Mouse (Mus musculus): ENCODE data around the gene Egf. TPM values are rescaled to one million over a fixed set of nuclear protein-coding genes. Genes with fewer than 3 reads are reported as not detected.

Egf gene
- 0.40 and 0.60 TPM in 2 replicates for polyA plus RNA-seq (2012; rRNA removed)

DNA sequence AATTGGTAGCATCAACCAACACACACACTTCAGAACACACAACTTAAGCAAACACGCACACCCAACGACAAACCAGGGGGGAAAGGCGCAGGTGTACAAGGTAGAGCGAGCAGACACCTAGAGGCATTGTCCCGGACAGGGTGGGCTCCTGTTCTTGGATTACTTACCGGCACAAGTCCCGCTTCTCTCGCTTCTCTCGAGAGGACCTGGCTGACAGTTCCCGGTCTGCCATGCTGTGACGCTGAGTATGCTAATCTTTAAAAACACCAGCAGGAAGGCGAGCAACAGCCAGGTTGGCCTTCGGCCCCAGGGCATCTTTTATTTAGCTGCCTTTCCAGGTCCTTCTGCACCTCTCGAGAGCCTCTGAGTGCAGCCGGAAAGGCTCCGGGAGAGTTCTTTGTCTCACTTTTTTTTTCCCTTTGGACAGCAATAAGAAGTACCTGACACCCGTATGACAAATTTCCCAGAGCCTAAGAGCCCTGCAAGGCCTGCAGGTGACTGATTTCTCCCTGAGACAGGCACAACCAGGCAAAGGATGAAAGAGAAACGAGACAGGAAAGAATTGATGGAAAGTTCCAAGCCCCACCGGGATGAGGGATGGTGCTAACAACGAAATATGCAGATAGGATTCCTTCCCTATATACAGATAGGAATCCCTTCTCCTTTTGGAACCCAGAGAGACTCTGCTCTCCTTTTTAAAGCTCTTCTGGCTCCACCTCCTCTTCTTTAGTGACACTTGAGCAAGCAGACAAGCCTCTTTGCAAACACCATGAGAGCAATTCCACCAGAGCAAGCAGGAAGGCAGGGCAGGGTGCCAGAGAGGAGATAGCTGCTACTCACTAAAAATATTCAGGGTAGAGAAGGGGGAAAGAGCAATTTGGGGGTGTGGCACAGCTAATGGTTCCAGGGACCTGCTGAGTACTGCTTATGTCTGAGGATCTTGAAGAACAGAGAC, at the start of gene Egf:
TSS of gene Egf (minus strand) at position 667 of the 955 bp plus-strand sequence.

DNA sequence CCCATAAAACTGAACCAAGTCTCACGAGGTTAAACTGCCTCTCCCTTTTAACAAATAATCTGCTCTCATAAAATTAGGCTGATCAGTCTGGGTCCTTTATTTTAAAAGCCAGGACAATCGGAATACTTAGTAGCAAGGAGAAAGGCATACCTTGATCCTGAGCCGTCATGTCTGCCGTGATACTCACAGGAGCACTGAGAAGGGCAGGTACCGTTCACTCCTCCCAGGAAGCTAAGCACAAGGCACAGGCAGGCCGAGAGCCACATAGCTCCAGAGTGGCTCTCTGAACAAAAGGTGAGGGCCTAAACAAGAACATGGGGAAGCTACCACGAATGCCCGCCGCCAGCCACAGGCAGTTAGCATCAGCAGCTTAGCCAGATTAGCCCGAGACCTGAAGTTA, 48.6 kb upstream of the Egf start, which contains the start of gene Lrit3:
TSS of gene Lrit3 (minus strand) at position 266 of the 400 bp plus-strand sequence.

Other genes starting within 250 kb of the Egf start
- gene Elovl6, start 223.0 kb downstream of the Egf start, polyA plus RNA-seq (2012; rRNA removed) = 33.9 and 37.2 TPM in 2 replicates
- gene Lrit3, start 48.7 kb upstream of the Egf start, polyA plus RNA-seq (2012; rRNA removed) = not detected in 2 replicates
- gene Rrh, start 67.3 kb upstream of the Egf start, polyA plus RNA-seq (2012; rRNA removed) = 0.02 and 0.05 TPM in 2 replicates
- gene Gar1, start 76.1 kb upstream of the Egf start, polyA plus RNA-seq (2012; rRNA removed) = 43.2 and 47.6 TPM in 2 replicates
- 282 and 306 TPM in 2 replicates for gene Cfi, start 80.6 kb upstream of the Egf start, polyA plus RNA-seq (2012; rRNA removed)
- gene Pla2g12a, start 123.3 kb upstream of the Egf start, polyA plus RNA-seq (2012; rRNA removed) = 50.5 and 59.3 TPM in 2 replicates
- gene Casp6, start 146.1 kb upstream of the Egf start, polyA plus RNA-seq (2012; rRNA removed) = 23.6 and 25.5 TPM in 2 replicates
- gene Mcub, start 214.9 kb upstream of the Egf start, polyA plus RNA-seq (2012; rRNA removed) = 3.9 and 4.6 TPM in 2 replicates

All from liver, embryonic 18 days (tissue).